Mouse (Mus musculus): ENCODE measurements at regions not wholly inside any gene's neighbourhood (a gene's known extent, or its start where the extent isn't known, plus 50 kb on each side); places are given as distances from the start of the nearest gene placed in this dataset.

GRCm38 (mm10) chr15:38415091-38415486, 989.7 kb downstream of the 4930447A16Rik start:
- TF ChIP-seq CTCF (IDR thresholded peaks at IDR 0.05; ENCODE audit: borderline replicate concordance, control insufficient read depth, extremely low read depth, insufficient read depth, low read length, poor library complexity) (no peak), POLR2A (IDR thresholded peaks at IDR 0.05; ENCODE audit: control insufficient read depth, extremely low read depth, insufficient read depth, low read length, poor library complexity) (no peak)

All from thymus, adult 2 months (tissue).